Mouse (Mus musculus) embryonic facial prominence, embryonic 13.5 days (tissue): ENCODE data around the gene Prkar2a. TPM values are rescaled to one million over a fixed set of nuclear protein-coding genes. Genes with fewer than 3 reads are reported as not detected.
A peak's percentile ranks its signal among the peaks of the same experiment; 100 is the strongest.
"Not testable (repeated sequence)": the region's sequence is repeated elsewhere in the genome, so short reads cannot be mapped to it uniquely, and the experiment has no call there.

Experiments used
- ATAC-seq: fragments of 200-750 bp; cut with Nextera tagmentation; 2 replicates; pipeline ENCODE4 v1.8.0; 2017; ENCODE audit warnings: low read depth; ENCODE audit not compliant: insufficient number of reproducible peaks, insufficient read depth, low FRiP score, low TSS enrichment
- H3K27ac ChIP-seq: fragments of 300-500 bp; sonication (generic); 2 replicates; pipeline ENCODE4 v1.5.1; 2015; ENCODE audit warnings: moderate library complexity, mild to moderate bottlenecking, inconsistent platforms
- H3K27me3 ChIP-seq: fragments of 300-500 bp; sonication (generic); 2 replicates; pipeline ENCODE4 v1.6.1; 2015; ENCODE audit warnings: mild to moderate bottlenecking, inconsistent platforms
- H3K36me3 ChIP-seq: fragments of 300-500 bp; sonication (generic); 2 replicates; pipeline ENCODE4 v1.6.1; 2015; ENCODE audit warnings: mild to moderate bottlenecking, inconsistent platforms
- H3K4me1 ChIP-seq: fragments of 300-500 bp; sonication (generic); 2 replicates; pipeline ENCODE4 v1.6.1; 2015; ENCODE audit warnings: inconsistent platforms
- H3K4me2 ChIP-seq: fragments of 300-500 bp; sonication (generic); 2 replicates; pipeline ENCODE4 v1.6.1; 2015; ENCODE audit warnings: moderate library complexity, mild to moderate bottlenecking, inconsistent platforms
- H3K4me3 ChIP-seq: fragments of 300-500 bp; sonication (generic); 2 replicates; pipeline ENCODE4 v1.5.1; 2015; ENCODE audit warnings: mild to moderate bottlenecking, inconsistent platforms
- H3K9ac ChIP-seq: fragments of 300-500 bp; sonication (generic); 2 replicates; pipeline ENCODE4 v1.6.1; 2015; ENCODE audit warnings: mild to moderate bottlenecking, inconsistent platforms
- H3K9me3 ChIP-seq: fragments of 300-500 bp; sonication (generic); 2 replicates; pipeline ENCODE4 v1.6.1; 2016; ENCODE audit warnings: inconsistent platforms
- WGBS: fragments of 180-500 bp; shearing (Covaris S2); methylation state at CpG from one replicate; pipeline ENCODE4 v1.1.7; 2015; ENCODE audit warnings: mixed read lengths; 5-methylcytosine and 5-hydroxymethylcytosine counted together
- polyA plus RNA-seq: library from polyadenylated mRNA; unstranded; fragments of >200 nt; fragmentation: Nextera tagmentation; extraction: Ambion mirVana; gene quantifications from 2 replicates; pipeline ENCODE4 v1.2.1, GENCODE M21; 2015

Gene Prkar2a
- polyA plus RNA-seq, result 25.6 and 27.9 TPM in 2 replicates

DNA sequence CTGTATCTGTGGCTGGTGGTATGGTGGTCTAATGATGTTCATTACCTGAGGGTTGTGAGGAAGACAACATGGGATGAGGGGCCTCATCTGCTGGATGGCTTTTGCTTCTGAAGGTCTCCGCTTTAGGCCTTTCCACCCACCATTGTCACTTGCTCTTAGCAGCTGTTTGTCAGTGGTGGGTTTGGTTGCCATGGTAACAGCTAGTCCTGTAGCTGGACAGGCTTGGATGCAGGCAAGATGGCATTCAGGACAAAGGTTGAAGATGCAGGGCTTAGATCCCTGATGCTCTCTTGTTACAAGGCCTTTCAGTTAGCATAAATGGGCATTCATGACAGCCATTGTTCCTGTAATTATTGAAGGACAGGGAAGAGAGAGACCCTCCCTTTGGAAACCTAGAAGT, at the start of gene Prkar2a:
Gene Prkar2a, plus strand, starts transcription at position 209 of the 400 bp plus-strand sequence.
- WGBS, result 68% methylated on average over 1 of the region's 1 CpGs
- ATAC-seq, result no peak
- Histone ChIP-seq H3K36me3 (peaks cover 12% of the 10 kb centered on the region), H3K4me2 (no peak within 1 kb of the TSS), H3K27ac (no peak within 1 kb of the TSS), H3K4me1 (peaks cover 18% of the 10 kb centered on the region), H3K9ac (no peak within 1 kb of the TSS), H3K4me3 (no peak within 1 kb of the TSS), H3K27me3 (no peaks in the 10 kb centered on the region), H3K9me3 (no peaks in the 10 kb centered on the region)

DNA sequence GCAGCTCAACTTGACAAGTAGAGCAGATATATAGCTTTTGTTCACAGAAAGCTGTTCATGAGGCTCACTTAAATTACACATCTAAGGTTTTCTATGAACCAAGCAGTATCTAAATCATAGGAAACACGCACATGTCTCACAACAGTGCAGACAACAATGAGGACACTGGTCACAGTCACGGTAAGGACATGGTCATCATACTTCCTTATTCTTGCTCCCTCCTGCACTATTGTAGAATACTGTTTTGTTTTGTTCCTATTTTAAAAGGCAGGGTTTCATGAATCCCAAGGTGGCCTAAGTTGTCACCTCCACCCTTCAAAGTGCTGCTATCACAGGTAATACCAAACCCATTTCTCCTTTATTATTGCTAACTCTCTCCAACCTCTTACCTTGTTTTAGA, 49.3 kb upstream of the Prkar2a start:
- H3K27ac ChIP-seq, result no peak overlapping the region
- WGBS, result 93% methylated on average over 2 of the region's 2 CpGs
- ATAC-seq, result no peak

DNA sequence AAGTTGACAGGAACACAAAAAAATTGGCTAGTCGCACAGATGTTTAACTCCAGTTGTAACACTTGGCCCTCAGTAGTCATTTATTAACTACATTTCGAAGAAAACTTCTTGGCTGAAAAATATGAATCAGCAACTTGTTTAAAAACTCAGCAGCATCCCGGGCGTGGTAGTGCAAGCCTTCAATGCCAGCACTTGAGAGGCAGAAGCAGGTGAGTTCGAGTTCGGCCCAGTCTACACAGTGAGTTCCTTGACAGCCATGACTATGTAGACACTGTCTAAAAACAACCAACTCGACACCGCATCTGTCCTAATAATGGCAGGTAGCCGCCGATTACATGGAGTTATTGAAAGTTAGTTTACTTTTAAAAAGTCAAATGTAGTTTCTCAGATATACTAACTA, 40.9 kb upstream of the Prkar2a start:
- no peaks in the 10 kb centered on the region for H3K9me3 ChIP-seq
- H3K27me3 ChIP-seq, result no peaks in the 10 kb centered on the region
- H3K4me2 ChIP-seq, result peak overlapping the region; percentile 76
- 49% methylated on average over 10 of the region's 10 CpGs for WGBS
- peaks cover 12% of the 10 kb centered on the region for H3K4me1 ChIP-seq
- peak overlapping the region; percentile 98 for H3K4me3 ChIP-seq
- H3K36me3 ChIP-seq, result peaks cover 3% of the 10 kb centered on the region; the same call in 1 of the 2 replicates
- H3K27ac ChIP-seq, result peak overlapping the region; percentile 89; the same call in 1 of the 2 replicates
- peak overlapping the region; percentile 93 for H3K9ac ChIP-seq
- no peak for ATAC-seq

More for the DNA sequence above, 49.3 kb upstream of the Prkar2a start:
- H3K27me3 ChIP-seq, result no peaks in the 10 kb centered on the region
- H3K4me1 ChIP-seq, result no peaks in the 10 kb centered on the region
- no peaks in the 10 kb centered on the region for H3K9me3 ChIP-seq
- no peak overlapping the region for H3K9ac ChIP-seq
- H3K36me3 ChIP-seq, result peaks cover 48% of the 10 kb centered on the region
- H3K4me2 ChIP-seq, result no peak overlapping the region
- H3K4me3 ChIP-seq, result no peak overlapping the region

DNA sequence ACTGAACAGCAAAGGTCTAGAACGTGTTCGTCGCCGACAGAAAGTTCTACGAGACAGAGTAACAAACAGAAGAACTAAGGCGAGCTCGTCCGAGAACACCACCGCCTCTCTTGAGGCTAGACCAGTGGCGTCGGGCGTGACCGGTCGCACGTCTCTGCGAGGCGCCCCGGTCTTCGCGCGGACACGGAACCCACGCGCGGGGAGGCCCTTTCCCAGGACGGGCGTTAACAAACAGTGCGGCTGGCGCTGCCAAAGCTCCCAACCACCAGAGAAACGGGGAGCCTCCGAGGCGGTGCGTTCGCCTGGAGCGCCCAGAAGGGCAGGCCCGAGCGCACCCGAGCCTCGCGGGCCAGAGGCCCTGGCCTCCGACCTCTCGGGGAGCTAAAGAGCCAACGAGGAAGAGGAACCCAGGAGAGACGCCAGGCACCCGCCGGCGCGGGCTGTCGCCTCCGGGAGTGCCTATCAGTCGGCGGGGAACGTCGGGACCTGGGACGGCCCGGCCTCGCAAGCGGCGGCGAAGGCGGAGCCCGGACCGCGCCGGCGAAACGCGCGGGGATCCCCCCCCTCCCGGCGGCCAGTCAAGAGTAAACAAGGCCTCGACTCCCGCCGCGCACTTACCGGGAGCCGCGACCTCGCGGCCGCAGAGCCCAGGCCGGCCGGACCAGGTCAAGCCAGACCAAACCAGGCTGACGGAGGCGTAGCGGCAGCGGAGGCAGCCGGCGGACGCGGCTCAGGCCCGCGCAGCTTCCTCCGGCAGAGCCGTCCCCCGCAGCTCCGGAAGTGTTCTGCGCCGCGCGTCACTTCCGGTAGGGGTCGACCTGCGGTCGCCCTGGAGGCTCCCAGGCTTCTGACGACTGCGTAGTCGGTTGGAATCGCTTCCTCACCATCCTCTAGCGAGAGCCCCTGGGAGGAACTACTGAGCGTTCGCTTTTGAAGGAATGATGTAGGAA, 40.2 kb upstream of the Prkar2a start, which contains the start of gene Arih2:
Gene Arih2, minus strand, starts transcription at position 776 of the 950 bp plus-strand sequence.
- Histone ChIP-seq H3K9me3 (no peaks in the 10 kb centered on the region), H3K36me3 (no peaks in the 10 kb centered on the region), H3K27ac (peak within 1 kb of the TSS; percentile 89), H3K4me1 (peaks cover 12% of the 10 kb centered on the region), H3K27me3 (no peaks in the 10 kb centered on the region), H3K4me3 (peak within 1 kb of the TSS; percentile 98), H3K4me2 (peak within 1 kb of the TSS; percentile 76), H3K9ac (peak within 1 kb of the TSS; percentile 93)
- WGBS, result under 1% methylated on average over 107 of the region's 112 CpGs
- ATAC-seq, result peak; percentile 97

DNA sequence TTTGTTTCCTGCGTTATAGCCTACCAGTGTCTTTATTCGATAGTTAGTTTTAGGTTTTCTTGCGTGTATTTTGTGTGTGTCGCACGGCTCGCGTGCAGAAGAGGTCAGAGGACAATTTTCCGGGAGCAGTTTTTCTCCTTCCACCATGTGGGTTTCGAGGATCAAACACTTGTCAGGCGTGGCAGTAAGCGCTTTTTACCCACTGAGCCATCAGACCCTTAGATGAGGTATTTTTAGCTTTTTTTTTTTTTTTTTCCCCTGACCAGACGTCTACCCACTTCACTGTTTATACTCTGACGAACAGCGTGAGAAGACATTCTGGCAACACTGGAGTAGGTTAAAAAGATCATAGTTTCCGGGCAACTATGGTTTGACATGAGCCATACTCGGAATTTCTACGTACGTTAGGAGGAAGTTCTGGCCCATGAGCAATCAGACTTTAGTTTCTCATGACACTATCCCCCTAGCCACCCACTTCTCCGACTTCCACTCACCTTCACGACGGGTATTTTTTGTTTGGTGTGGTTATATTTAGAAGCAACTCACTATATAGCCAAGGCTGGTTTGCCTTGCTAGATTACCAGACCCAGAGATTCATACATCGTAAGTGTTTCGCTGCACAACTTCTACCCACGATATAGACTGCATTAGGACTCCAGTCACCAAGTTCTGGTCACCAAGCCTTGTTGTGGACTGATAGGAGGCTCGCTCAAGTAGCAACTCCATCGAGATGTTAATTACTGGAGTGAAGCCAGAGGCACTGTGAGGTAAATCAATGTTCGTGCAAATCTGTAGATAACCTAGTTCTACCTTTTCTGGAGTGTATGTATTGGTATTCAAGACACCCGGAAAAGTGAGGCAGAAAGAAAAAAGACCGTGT, 39.3 kb upstream of the Prkar2a start:
- H3K27ac ChIP-seq, result peak overlapping the region; percentile 89

DNA sequence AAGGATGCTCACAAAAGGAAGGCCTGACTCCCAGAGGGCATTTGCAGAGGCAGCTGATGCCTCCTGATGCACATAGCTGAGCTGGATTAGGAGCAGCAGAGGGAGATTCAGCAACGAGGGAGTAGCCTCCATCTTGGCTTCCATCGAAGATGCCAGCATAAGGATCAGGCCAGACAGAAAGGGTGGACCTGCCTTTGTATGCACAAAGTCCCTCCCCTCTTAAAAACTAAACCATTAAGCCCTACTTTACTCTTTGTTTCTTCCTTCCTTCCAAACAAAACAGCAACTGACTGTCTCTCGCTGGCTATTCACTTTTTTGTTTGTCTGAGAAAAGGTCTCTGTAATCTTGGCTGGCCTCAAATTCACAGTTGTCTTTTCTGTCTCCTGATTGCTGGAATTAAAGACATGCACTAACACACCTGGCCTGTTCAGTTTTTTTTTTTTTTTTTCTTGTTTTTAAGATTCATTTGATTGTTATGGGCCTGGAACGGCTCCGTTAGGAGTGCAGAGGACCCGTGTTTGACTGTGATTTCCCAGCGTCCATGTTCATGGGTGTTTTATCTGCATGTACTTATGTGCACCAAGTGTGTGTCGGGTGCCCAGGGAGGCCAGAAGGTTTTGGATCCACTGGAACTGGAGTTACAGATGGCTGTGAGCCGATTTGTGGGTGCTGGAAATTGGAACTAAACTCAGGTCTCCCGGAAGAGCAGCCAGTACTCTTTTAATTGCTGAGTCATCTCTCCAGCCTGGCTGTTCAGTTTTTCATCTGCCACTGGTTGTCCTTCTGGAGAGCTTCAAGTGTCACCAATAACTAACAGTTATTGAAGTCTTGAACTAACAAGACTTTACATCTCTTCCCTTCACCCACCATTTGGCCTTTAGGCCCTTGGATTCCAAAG, 34.3 kb upstream of the Prkar2a start:
- WGBS, result 77% methylated on average over 10 of the region's 10 CpGs
- no peaks in the 10 kb centered on the region for H3K9me3 ChIP-seq
- no peak overlapping the region for H3K9ac ChIP-seq
- no peak overlapping the region for H3K4me3 ChIP-seq
- ATAC-seq, result no peak
- no peak overlapping the region for H3K27ac ChIP-seq
- no peaks in the 10 kb centered on the region for H3K27me3 ChIP-seq
- no peak overlapping the region for H3K4me2 ChIP-seq
- peaks cover 4% of the 10 kb centered on the region for H3K4me1 ChIP-seq
- no peaks in the 10 kb centered on the region for H3K36me3 ChIP-seq

More for the DNA sequence above, 39.3 kb upstream of the Prkar2a start:
- 30% methylated on average over 29 of the region's 29 CpGs for WGBS
- Histone ChIP-seq H3K4me2 (peak overlapping the region; percentile 76), H3K27me3 (no peaks in the 10 kb centered on the region), H3K9ac (peak overlapping the region; percentile 93), H3K36me3 (no peaks in the 10 kb centered on the region), H3K9me3 (no peaks in the 10 kb centered on the region), H3K4me1 (peaks cover 12% of the 10 kb centered on the region), H3K4me3 (peak overlapping the region; percentile 98)
- ATAC-seq, result peak; percentile 64; the same call in 1 of the 2 replicates

DNA sequence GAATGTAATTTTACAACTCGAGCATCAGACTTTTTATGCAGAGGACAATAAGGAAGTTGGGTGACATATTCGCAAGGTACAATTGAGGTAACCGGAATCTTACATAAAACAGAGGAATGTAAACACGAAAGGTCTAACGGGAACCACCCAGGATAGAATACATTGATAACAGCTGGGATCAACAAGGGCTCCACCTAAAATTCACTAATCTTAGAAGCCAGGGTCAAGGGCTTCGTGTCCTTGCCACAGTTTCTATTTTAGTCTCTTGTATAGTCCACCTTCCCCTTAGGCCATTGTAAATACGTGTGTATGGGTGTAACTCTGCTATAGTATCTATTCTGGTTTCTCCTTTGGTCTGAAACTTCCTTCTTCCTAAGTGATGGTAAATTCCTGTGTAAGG, 33.2 kb upstream of the Prkar2a start:
- H3K9ac ChIP-seq, H3K4me3 ChIP-seq, ATAC-seq, H3K27ac ChIP-seq, H3K4me1 ChIP-seq, H3K27me3 ChIP-seq, H3K9me3 ChIP-seq, H3K4me2 ChIP-seq, H3K36me3 ChIP-seq: not testable (repeated sequence)
- 78% methylated on average over 7 of the region's 7 CpGs for WGBS

DNA sequence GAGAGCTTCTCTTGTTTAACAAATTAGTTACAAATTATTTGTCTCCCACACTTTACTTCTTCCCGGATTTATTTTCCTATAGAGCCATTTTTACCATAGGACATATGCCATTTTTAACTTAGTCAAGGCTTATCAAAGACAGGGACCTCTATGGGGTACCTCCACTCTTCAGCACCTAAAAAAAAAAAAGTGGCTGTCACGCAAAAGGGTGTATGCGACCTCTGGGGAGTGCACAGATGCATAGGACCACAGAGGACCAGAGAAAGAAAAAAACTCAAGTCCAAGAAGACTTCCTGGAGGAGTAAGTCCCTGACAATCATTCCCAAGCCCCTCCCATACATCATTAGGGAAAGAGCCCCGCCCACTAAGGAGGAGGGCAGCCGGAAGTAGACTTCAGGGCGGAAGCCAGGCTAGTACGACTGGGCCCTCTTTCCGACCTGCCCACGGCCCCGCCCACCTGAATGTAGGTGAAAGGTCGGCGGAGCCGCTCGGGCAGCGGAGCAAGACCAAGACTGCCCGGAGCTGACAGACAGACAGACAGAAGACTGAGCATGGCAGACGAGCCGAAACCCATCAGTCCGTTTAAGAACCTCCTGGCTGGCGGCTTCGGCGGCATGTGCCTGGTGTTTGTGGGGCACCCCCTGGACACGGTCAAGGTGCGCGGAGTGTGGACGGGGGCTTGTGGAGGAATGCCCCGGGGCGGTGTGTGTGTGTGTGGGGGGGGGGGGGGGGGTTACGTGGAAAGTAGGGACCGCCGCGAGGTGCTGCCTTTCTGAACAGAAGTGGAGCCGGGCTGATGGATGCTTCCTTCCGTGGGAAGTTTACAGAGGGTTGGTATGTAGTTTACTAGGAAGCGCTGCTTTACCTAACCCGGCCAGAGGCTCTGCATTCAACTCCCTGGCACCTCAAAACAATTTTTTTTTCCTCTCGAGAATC, 27.2 kb upstream of the Prkar2a start, which contains the start of gene Slc25a20:
Gene Slc25a20, plus strand, starts transcription at position 412 of the 936 bp plus-strand sequence.
- ATAC-seq, result peak; percentile 86
- no peaks in the 10 kb centered on the region for H3K9me3 ChIP-seq
- no peaks in the 10 kb centered on the region for H3K36me3 ChIP-seq
- H3K4me2 ChIP-seq, result peak within 1 kb of the TSS; percentile 66
- WGBS, result 2% methylated on average over 36 of the region's 37 CpGs
- peaks cover 10% of the 10 kb centered on the region for H3K4me1 ChIP-seq
- no peak within 1 kb of the TSS for H3K27ac ChIP-seq
- no peaks in the 10 kb centered on the region for H3K27me3 ChIP-seq
- peak within 1 kb of the TSS; percentile 71 for H3K4me3 ChIP-seq
- peak within 1 kb of the TSS; percentile 74 for H3K9ac ChIP-seq

DNA sequence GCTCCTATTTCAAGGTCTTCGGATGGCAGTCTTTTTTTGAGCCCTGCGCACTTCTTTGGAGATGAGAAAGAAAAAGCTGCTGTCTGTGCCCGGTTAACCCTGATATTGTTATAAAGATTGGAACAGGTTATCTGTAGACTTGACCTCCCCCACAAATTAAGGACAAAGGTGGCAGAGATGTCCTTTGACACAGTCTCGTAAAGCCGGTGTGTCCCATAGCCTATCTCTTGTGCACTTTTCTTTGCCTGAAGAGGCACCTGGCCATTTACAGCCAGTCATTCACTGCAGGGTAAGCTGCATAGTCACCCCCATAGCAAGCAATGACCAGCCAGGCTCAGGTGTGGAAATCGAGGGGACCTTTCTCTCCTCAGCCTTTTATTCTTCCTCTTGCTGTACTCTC, 26.5 kb upstream of the Prkar2a start:
- peak overlapping the region; percentile 71 for H3K4me3 ChIP-seq
- H3K27me3 ChIP-seq, result no peaks in the 10 kb centered on the region
- H3K9me3 ChIP-seq, result no peaks in the 10 kb centered on the region
- H3K4me1 ChIP-seq, result peaks cover 10% of the 10 kb centered on the region
- H3K27ac ChIP-seq, result no peak overlapping the region
- peak overlapping the region; percentile 66 for H3K4me2 ChIP-seq
- 45% methylated on average over 6 of the region's 6 CpGs for WGBS
- H3K36me3 ChIP-seq, result no peaks in the 10 kb centered on the region
- H3K9ac ChIP-seq, result peak overlapping the region; percentile 74
- no peak for ATAC-seq

DNA sequence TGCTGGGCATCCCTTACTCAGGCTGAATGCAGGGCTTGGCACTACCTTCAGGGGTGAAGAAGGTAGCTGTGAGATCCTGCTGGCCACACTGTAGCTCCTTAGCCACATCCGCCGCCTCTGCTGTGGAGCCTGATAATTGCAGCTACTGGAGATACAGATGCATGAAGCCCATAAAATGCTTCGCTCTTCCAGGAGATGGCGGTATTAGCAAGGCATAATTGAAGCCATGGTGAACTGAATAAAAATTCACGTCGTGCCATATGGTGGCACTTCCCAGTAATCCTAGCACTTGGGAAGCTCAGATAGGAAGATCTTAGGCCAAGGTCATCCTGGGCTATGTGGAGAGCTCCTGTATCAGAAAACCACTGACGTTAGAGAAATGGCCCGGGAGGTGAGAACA, 19.2 kb upstream of the Prkar2a start:
- WGBS, result 53% methylated on average over 8 of the region's 8 CpGs
- Histone ChIP-seq H3K9me3 (no peaks in the 10 kb centered on the region), H3K4me1 (no peaks in the 10 kb centered on the region), H3K4me2 (no peak overlapping the region), H3K36me3 (peaks cover 46% of the 10 kb centered on the region), H3K9ac (no peak overlapping the region), H3K27me3 (no peaks in the 10 kb centered on the region), H3K4me3 (no peak overlapping the region), H3K27ac (no peak overlapping the region)
- ATAC-seq, result no peak
